Mouse (Mus musculus) liver, embryonic 14.5 days (tissue): ENCODE measurements around the gene Rps27l. TPM values are rescaled to one million over a fixed set of nuclear protein-coding genes. Genes with fewer than 3 reads are reported as not detected.

Experiments used
- ATAC-seq: fragments of 200-750 bp; cut with Nextera tagmentation; 2 replicates; pipeline ENCODE4 v1.8.0; 2017; ENCODE audit warnings: moderate number of reproducible peaks, mild to moderate bottlenecking, moderate library complexity; ENCODE audit not compliant: insufficient read depth
- DNase-seq, 3 experiments: peaks; one replicate each; pipeline ENCODE4 v3.0.0-alpha.2; 2012 to 2013; ENCODE audit warnings: low read depth in 3 of 3, low spot score in 3 of 3
- H3K27ac ChIP-seq: fragments of 300-500 bp; sonication (generic); 2 replicates; pipeline ENCODE4 v1.5.1; 2014; ENCODE audit warnings: moderate library complexity, mild to moderate bottlenecking, control low read depth, inconsistent platforms
- H3K27me3 ChIP-seq: fragments of 300-500 bp; sonication (generic); 2 replicates; pipeline ENCODE4 v1.6.1; 2014; ENCODE audit warnings: mild to moderate bottlenecking, low read length, moderate library complexity; ENCODE audit not compliant: control insufficient read depth, insufficient read depth
- H3K36me3 ChIP-seq: fragments of 300-500 bp; sonication (generic); replicated peaks from 2 replicates; pipeline ENCODE4 v1.6.1; 2014; ENCODE audit warnings: low read depth; ENCODE audit not compliant: control insufficient read depth, insufficient read depth
- H3K4me1 ChIP-seq, 2 experiments: fragments of 200-500 bp in 1 of 2; fragments of 300-500 bp in 1 of 2; sonication (generic) in 1 of 2; replicated peaks; 2 replicates each; pipeline ENCODE4 v1.6.1; 2012 to 2014; ENCODE audit warnings: antibody characterized with exemption in 1 of 2, inconsistent platforms in 1 of 2, low read length in 1 of 2; ENCODE audit not compliant: control insufficient read depth in 2 of 2, insufficient read depth in 2 of 2
- H3K4me2 ChIP-seq: fragments of 300-500 bp; sonication (generic); 2 replicates; pipeline ENCODE4 v1.6.1; 2014; ENCODE audit warnings: low read depth, mild to moderate bottlenecking, control low read depth, moderate library complexity
- H3K4me3 ChIP-seq, 2 experiments: fragments of 200-500 bp in 1 of 2; fragments of 300-500 bp in 1 of 2; sonication (generic) in 1 of 2; 2 replicates each; pipeline ENCODE4 v1.5.1; 2012 to 2014; ENCODE audit warnings: low read depth in 2 of 2, low read length in 2 of 2, mild to moderate bottlenecking in 2 of 2, control low read depth in 1 of 2, inconsistent platforms in 1 of 2, moderate library complexity in 1 of 2; ENCODE audit not compliant: insufficient read depth in 1 of 2
- H3K9ac ChIP-seq: fragments of 300-500 bp; sonication (generic); replicated peaks from 2 replicates; pipeline ENCODE4 v1.6.1; 2014; ENCODE audit warnings: mild to moderate bottlenecking, control low read depth, moderate library complexity
- H3K9me3 ChIP-seq: fragments of 300-500 bp; sonication (generic); 2 replicates; pipeline ENCODE4 v1.6.1; 2016; ENCODE audit warnings: low read length, mixed read lengths; ENCODE audit not compliant: control insufficient read depth
- CTCF ChIP-seq: IDR thresholded peaks from 2 replicates; pipeline ENCODE4 v1.5.1; 2016; ENCODE audit warnings: antibody characterized with exemption, low read depth, control low read depth
- EP300 ChIP-seq: IDR thresholded peaks from 2 replicates; pipeline ENCODE4 v1.6.1; 2016; ENCODE audit warnings: antibody characterized with exemption, low read depth
- WGBS: fragments of 180-500 bp; shearing (Covaris S2); extraction: QIAGEN DNeasy Blood & Tissue Kit; methylation state at CpG from one replicate; pipeline ENCODE4 v1.1.7; 2014; ENCODE audit not compliant: insufficient replicate concordance; 5-methylcytosine and 5-hydroxymethylcytosine counted together
- polyA plus RNA-seq, 2 experiments: library from polyadenylated mRNA; depleted of rRNA in 1 of 2; stranded (reverse) in 1 of 2; unstranded in 1 of 2; fragments of >200 nt; fragmentation: Nextera tagmentation in 1 of 2; extraction: Ambion mirVana in 1 of 2; gene quantifications; 2 replicates each; pipeline versions ENCODE4 v1.2.1 to v1.2.3; 2012 to 2014

Gene Rps27l
- polyA plus RNA-seq, 2 experiments: 238 to 652 TPM

DNA sequence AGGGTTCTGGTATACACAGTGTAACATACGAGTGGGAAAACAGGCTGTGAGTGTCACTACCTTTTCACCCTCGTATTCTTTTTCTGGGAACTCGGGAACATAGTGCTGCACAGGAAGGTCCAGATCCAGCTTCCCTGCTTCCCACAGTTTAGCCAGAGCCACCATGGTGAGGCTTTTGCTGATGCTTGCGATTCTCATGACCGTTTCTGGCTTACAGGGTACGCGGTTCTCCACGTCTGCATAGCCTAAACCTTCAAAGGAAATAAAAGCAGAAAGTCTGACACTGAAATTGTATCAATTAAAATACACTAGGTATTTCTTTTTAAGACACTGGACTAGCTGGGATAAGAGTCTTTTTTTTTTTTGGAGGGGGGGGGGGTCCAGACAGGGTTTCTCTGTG is 25.2 kb downstream of the Rps27l start:
- ATAC-seq (no peak), DNase-seq (no peak)
- TF ChIP-seq CTCF (no peak), EP300 (no peak)
- Histone ChIP-seq H3K27me3 (no peaks in the 10 kb centered on the region), H3K9me3 (no peaks in the 10 kb centered on the region), H3K4me3 (no peak overlapping the region), H3K4me2 (no peak overlapping the region), H3K9ac (no peak overlapping the region), H3K36me3 (no peaks in the 10 kb centered on the region), H3K27ac (no peak overlapping the region), H3K4me1 (peaks cover 0 to 6% of the 10 kb centered on the region in 2 experiments; a peak in 3 of 4 replicates)
- whole genome bisulfite sequencing: 81% methylated on average over 8 of the region's 8 CpGs

- peak overlapping the region; percentile 88 for H3K4me2 ChIP-seq
- H3K27ac ChIP-seq: peak overlapping the region; percentile 30
- TF ChIP-seq EP300 (no peak), CTCF (no peak)
- H3K27me3 ChIP-seq: no peaks in the 10 kb centered on the region
- ATAC-seq: peak; percentile 83
- WGBS: under 1% methylated on average over 41 of the region's 41 CpGs
- peak overlapping the region; percentile 77 to 82 for H3K4me3 ChIP-seq
- no peaks in the 10 kb centered on the region for H3K36me3 ChIP-seq
- H3K4me1 ChIP-seq: peaks cover 0 to 6% of the 10 kb centered on the region in 2 experiments; a peak in 3 of 4 replicates
- peak overlapping the region; percentile 56 for H3K9ac ChIP-seq
- no peaks in the 10 kb centered on the region for H3K9me3 ChIP-seq
- DNase-seq: peak; percentile 64 to 70 (median 64)
These were observed 28.9 kb downstream of the Rps27l start for GRCm38 (mm10) chr9:66974721-66975225.

- peak; percentile 98 for ATAC-seq
- TF ChIP-seq CTCF (no peak), EP300 (no peak)
- 2% methylated on average over 32 of the region's 32 CpGs for WGBS
- DNase-seq: peak; percentile 75 to 80 (median 80)
- H3K9ac ChIP-seq: peak within 1 kb of the TSS; percentile 56
- H3K27ac ChIP-seq: peak within 1 kb of the TSS; percentile 30
- peak within 1 kb of the TSS; percentile 77 to 82 for H3K4me3 ChIP-seq
- H3K4me1 ChIP-seq: peaks cover 0 to 6% of the 10 kb centered on the region in 2 experiments; a peak in 3 of 4 replicates
- H3K4me2 ChIP-seq: peak within 1 kb of the TSS; percentile 88
- H3K27me3 ChIP-seq: no peaks in the 10 kb centered on the region
- H3K36me3 ChIP-seq: no peaks in the 10 kb centered on the region
- H3K9me3 ChIP-seq: no peaks in the 10 kb centered on the region
These were observed 29.4 kb downstream of the Rps27l start, which contains the start of gene Lactb for GRCm38 (mm10) chr9:66975239-66975645. Gene Lactb (minus strand): TSS chr9:66975484.

GRCm38 (mm10) chr9:66977121-66977520 is 31.2 kb downstream of the Rps27l start:
- H3K4me2 ChIP-seq: no peak overlapping the region
- no peaks in the 10 kb centered on the region for H3K27me3 ChIP-seq
- DNase-seq (no peak), ATAC-seq (no peak)
- no peaks in the 10 kb centered on the region for H3K9me3 ChIP-seq
- 62% methylated on average over 5 of the region's 5 CpGs for WGBS
- peaks cover 0 to 9% of the 10 kb centered on the region in 2 experiments; a peak in 3 of 4 replicates for H3K4me1 ChIP-seq
- H3K9ac ChIP-seq: no peak overlapping the region
- no peaks in the 10 kb centered on the region for H3K36me3 ChIP-seq
- TF ChIP-seq CTCF: no peak
- no peak for TF ChIP-seq EP300
- no peak overlapping the region for H3K4me3 ChIP-seq
- H3K27ac ChIP-seq: no peak overlapping the region

GRCm38 (mm10) chr9:66977982-66978381 is 32.1 kb downstream of the Rps27l start:
- DNase-seq (no peak), ATAC-seq (no peak)
- no peak overlapping the region; the same call in 1 of the 2 replicates for H3K9ac ChIP-seq
- WGBS: 49% methylated on average over 1 of the region's 1 CpGs
- TF ChIP-seq EP300 (no peak), CTCF (no peak)
- H3K4me3 ChIP-seq: no peak overlapping the region
- H3K4me2 ChIP-seq: no peak overlapping the region
- H3K4me1 ChIP-seq: peaks cover 0 to 9% of the 10 kb centered on the region in 2 experiments; a peak in 3 of 4 replicates
- no peaks in the 10 kb centered on the region for H3K36me3 ChIP-seq
- H3K27me3 ChIP-seq: no peaks in the 10 kb centered on the region
- no peaks in the 10 kb centered on the region for H3K9me3 ChIP-seq
- no peak overlapping the region for H3K27ac ChIP-seq
